Mouse (Mus musculus) intestine, embryonic 16.5 days (tissue): Measurements from ENCODE around the gene Mxra7. TPM values are rescaled to one million over a fixed set of nuclear protein-coding genes. Genes with fewer than 3 reads are reported as not detected.
A peak's percentile ranks its signal among the peaks of the same experiment; 100 is the strongest.

ENCODE experiments used
- ATAC-seq: fragments of 200-750 bp; cut with Nextera tagmentation; 2 replicates; pipeline ENCODE4 v1.8.0; 2017; ENCODE audit warnings: moderate TSS enrichment, moderate library complexity
- H3K27ac ChIP-seq: fragments of 300-500 bp; sonication (generic); 2 replicates; pipeline ENCODE4 v1.5.1; 2014; ENCODE audit warnings: mild to moderate bottlenecking, low read length
- H3K27me3 ChIP-seq: fragments of 300-500 bp; sonication (generic); replicated peaks from 2 replicates; pipeline ENCODE4 v1.6.1; 2014; ENCODE audit warnings: low read length, control low read depth, mixed read lengths; ENCODE audit not compliant: control insufficient read depth, insufficient read depth
- H3K36me3 ChIP-seq: fragments of 300-500 bp; sonication (generic); 2 replicates; pipeline ENCODE4 v1.6.1; 2014; ENCODE audit warnings: low read length, control low read depth; ENCODE audit not compliant: control insufficient read depth, insufficient read depth
- H3K4me1 ChIP-seq: fragments of 300-500 bp; sonication (generic); 2 replicates; pipeline ENCODE4 v1.6.1; 2014; ENCODE audit warnings: low read length, control low read depth, mixed read lengths; ENCODE audit not compliant: control insufficient read depth, insufficient read depth
- H3K4me2 ChIP-seq: fragments of 300-500 bp; sonication (generic); 2 replicates; pipeline ENCODE4 v1.6.1; 2014; ENCODE audit warnings: low read depth, low read length, control low read depth
- H3K4me3 ChIP-seq: fragments of 300-500 bp; sonication (generic); 2 replicates; pipeline ENCODE4 v1.5.1; 2014; ENCODE audit warnings: mild to moderate bottlenecking, low read length
- H3K9ac ChIP-seq: fragments of 300-500 bp; sonication (generic); 2 replicates; pipeline ENCODE4 v1.6.1; 2014; ENCODE audit warnings: low read depth, low read length
- H3K9me3 ChIP-seq: fragments of 300-500 bp; sonication (generic); 2 replicates; pipeline ENCODE4 v1.6.1; 2016; ENCODE audit warnings: low read length, control low read depth; ENCODE audit not compliant: control insufficient read depth
- WGBS: fragments of 180-500 bp; shearing (Covaris S2); extraction: QIAGEN DNeasy Blood & Tissue Kit; methylation state at CpG from one replicate; pipeline ENCODE4 v1.1.7; 2014; 5-methylcytosine and 5-hydroxymethylcytosine counted together
- polyA plus RNA-seq: library from polyadenylated mRNA; unstranded; fragments of >200 nt; fragmentation: Nextera tagmentation; extraction: Ambion mirVana; gene quantifications from 2 replicates; pipeline ENCODE4 v1.2.1, GENCODE M21; 2015

Mxra7 gene
- polyA plus RNA-seq, 1 experiment from 2014 or later, result 20.6 TPM

GRCm38 (mm10) chr11:116773205-116773604, 54.6 kb downstream of the Mxra7 start:
- H3K4me1 ChIP-seq, result no peaks in the 10 kb centered on the region; the same call in 1 of the 2 replicates
- no peak overlapping the region for H3K27ac ChIP-seq
- no peak overlapping the region for H3K4me3 ChIP-seq
- 45% methylated on average over 2 of the region's 2 CpGs for WGBS
- no peak overlapping the region for H3K4me2 ChIP-seq
- H3K9ac ChIP-seq, result no peak overlapping the region
- no peaks in the 10 kb centered on the region for H3K36me3 ChIP-seq
- ATAC-seq, result no peak
- H3K27me3 ChIP-seq, result no peaks in the 10 kb centered on the region
- no peaks in the 10 kb centered on the region for H3K9me3 ChIP-seq

- Histone ChIP-seq H3K36me3 (no peaks in the 10 kb centered on the region), H3K9me3 (no peaks in the 10 kb centered on the region), H3K4me1 (no peaks in the 10 kb centered on the region; the same call in 1 of the 2 replicates), H3K9ac (no peak overlapping the region), H3K4me2 (no peak overlapping the region), H3K27me3 (no peaks in the 10 kb centered on the region), H3K4me3 (no peak overlapping the region), H3K27ac (no peak overlapping the region)
- WGBS, result 82% methylated on average over 5 of the region's 5 CpGs
- ATAC-seq, result no peak
Measured at GRCm38 (mm10) chr11:116769873-116770272, 58.0 kb downstream of the Mxra7 start.

GRCm38 (mm10) chr11:116764946-116765345, 62.9 kb downstream of the Mxra7 start:
- Histone ChIP-seq H3K4me2 (no peak overlapping the region), H3K27me3 (no peaks in the 10 kb centered on the region), H3K9ac (no peak overlapping the region), H3K4me3 (no peak overlapping the region), H3K27ac (no peak overlapping the region), H3K4me1 (no peaks in the 10 kb centered on the region), H3K36me3 (no peaks in the 10 kb centered on the region), H3K9me3 (no peaks in the 10 kb centered on the region)
- ATAC-seq, result no peak
- 92% methylated on average over 2 of the region's 2 CpGs for WGBS

- Histone ChIP-seq H3K4me1 (no peaks in the 10 kb centered on the region), H3K27me3 (no peaks in the 10 kb centered on the region), H3K9me3 (no peaks in the 10 kb centered on the region), H3K4me3 (no peak overlapping the region), H3K36me3 (no peaks in the 10 kb centered on the region), H3K27ac (no peak overlapping the region), H3K4me2 (no peak overlapping the region), H3K9ac (no peak overlapping the region)
- ATAC-seq, result no peak
- 90% methylated on average over 7 of the region's 7 CpGs for WGBS
Measured at GRCm38 (mm10) chr11:116764346-116764745, 63.5 kb downstream of the Mxra7 start.

- Histone ChIP-seq H3K36me3 (no peaks in the 10 kb centered on the region), H3K27me3 (no peaks in the 10 kb centered on the region), H3K9me3 (no peaks in the 10 kb centered on the region), H3K4me3 (no peak overlapping the region), H3K4me2 (no peak overlapping the region), H3K27ac (no peak overlapping the region), H3K4me1 (no peaks in the 10 kb centered on the region), H3K9ac (no peak overlapping the region)
- 74% methylated on average over 4 of the region's 4 CpGs for WGBS
- no peak for ATAC-seq
Measured at GRCm38 (mm10) chr11:116755191-116755590, 72.7 kb downstream of the Mxra7 start.

GRCm38 (mm10) chr11:116753674-116754470, 74.0 kb downstream of the Mxra7 start:
- Histone ChIP-seq H3K9ac (no peak overlapping the region), H3K9me3 (no peaks in the 10 kb centered on the region), H3K4me3 (no peak overlapping the region), H3K27ac (peak overlapping the region; percentile 35), H3K27me3 (no peaks in the 10 kb centered on the region), H3K4me2 (no peak overlapping the region), H3K36me3 (no peaks in the 10 kb centered on the region), H3K4me1 (no peaks in the 10 kb centered on the region)
- WGBS, result 77% methylated on average over 5 of the region's 5 CpGs
- ATAC-seq, result peak; percentile 78

Other genes with a start within 250 kb of the Mxra7 start
- gene Ube2o, start 246.6 kb downstream of the Mxra7 start, polyA plus RNA-seq, result 3.1 and 3.7 TPM in 2 replicates
- not detected in 2 replicates for gene Aanat, start 241.6 kb downstream of the Mxra7 start, polyA plus RNA-seq
- 10.8 and 11.9 TPM in 2 replicates for gene Rhbdf2, start 201.0 kb downstream of the Mxra7 start, polyA plus RNA-seq
- 1.4 and 1.9 TPM in 2 replicates for gene Prcd, start 174.5 kb downstream of the Mxra7 start, polyA plus RNA-seq
- 12.3 and 14.4 TPM in 2 replicates for gene Cygb, start 173.7 kb downstream of the Mxra7 start, polyA plus RNA-seq
- gene St6galnac1, start 52.5 kb downstream of the Mxra7 start, polyA plus RNA-seq, result 0.07 TPM in 1 of 2 replicates, not detected in the other
- gene Mettl23, start 15.2 kb upstream of the Mxra7 start, polyA plus RNA-seq, result 58.4 and 65.8 TPM in 2 replicates
- gene Jmjd6, start 15.4 kb upstream of the Mxra7 start, polyA plus RNA-seq, result 86.7 and 91.2 TPM in 2 replicates
- 47.3 and 66.2 TPM in 2 replicates for gene Mfsd11, start 24.4 kb upstream of the Mxra7 start, polyA plus RNA-seq
- gene Srsf2, start 25.0 kb upstream of the Mxra7 start, polyA plus RNA-seq, result 389 and 590 TPM in 2 replicates
- gene Mgat5b, start 90.8 kb upstream of the Mxra7 start, polyA plus RNA-seq, result 0.54 and 0.55 TPM in 2 replicates